Mouse (Mus musculus): ENCODE data around the gene Sorcs2. TPM values are rescaled to one million over a fixed set of nuclear protein-coding genes. Genes with fewer than 3 reads are reported as not detected.

The Sorcs2 gene
- total and polyA plus RNA-seq, 3 experiments, result 0.42 to 1.6 (median 0.46) TPM

- dilution Hi-C loops (cut with MboI; ENCODE audit: extremely low pct_ligation_motif_present, extremely low pct_unique_long_range_greater_than_20kb, low sequenced_read_pairs), result no loop called here
- Histone ChIP-seq H3K36me3 (replicated peaks in 1 of 2; ENCODE audit: control insufficient read depth in 1 of 2, insufficient read depth in 1 of 2, low read length in 1 of 2) (no peaks in the 10 kb centered on the region), H3K79me2 (replicated peaks; ENCODE audit: control insufficient read depth, extremely low read depth, insufficient read depth, poor library complexity, severe bottlenecking) (no peaks in the 10 kb centered on the region), H3K9ac (ENCODE audit: insufficient read depth, low read depth) (no peak overlapping the region), H3K27me3 (replicated peaks) (peaks cover 75% of the 10 kb centered on the region), H3K4me2 (ENCODE audit: insufficient read depth, low read depth, poor library complexity, severe bottlenecking) (no peak overlapping the region), H3K27ac (ENCODE audit: insufficient read depth, low read depth) (no peak overlapping the region), H3K4me1 (ENCODE audit: control insufficient read depth in 1 of 2, insufficient read depth in 2 of 2) (peaks cover 2 to 5% of the 10 kb centered on the region in 2 experiments; a peak in 1 of 4 replicates), H3K9me3 (replicated peaks; ENCODE audit: low read length) (no peaks in the 10 kb centered on the region), H3K4me3 (replicated peaks in 1 of 3; ENCODE audit: low read depth in 2 of 3, low read length in 2 of 3, poor library complexity in 1 of 3) (no peak overlapping the region)
- in situ Hi-C loops (cut with MboI; ENCODE audit: low pct_ligation_motif_present, low pct_unique_long_range_greater_than_20kb, low sequenced_read_pairs), result loop anchor here (10.0 kb wide), 1 partner anchor 189 kb away; no protein-coding TSS in a partner anchor
- peak; percentile 49 for DNase-seq (ENCODE audit: extremely low read depth)
- no peak for TF ChIP-seq ZNF384 (IDR thresholded peaks at IDR 0.05; ENCODE audit: low read depth, low read length)
- TF ChIP-seq ZC3H11A (IDR thresholded peaks at IDR 0.05; ENCODE audit: low read depth, low read length), result peak; percentile 71
- peak; percentile 81 for TF ChIP-seq RAD21 (IDR thresholded peaks at IDR 0.05; ENCODE audit: low read depth, low read length)
- TF ChIP-seq JUND (conservative IDR thresholded peaks at IDR 0.05; ENCODE audit: low read depth, low read length), result no peak
- peak; percentile 53 to 86 for TF ChIP-seq CTCF (conservative IDR thresholded peaks at IDR 0.05 in 1 of 2, IDR thresholded peaks at IDR 0.05 in 1 of 2; ENCODE audit: low read depth in 2 of 2, low read length in 2 of 2)
- TF ChIP-seq SMC3 (IDR thresholded peaks at IDR 0.05; ENCODE audit: low read depth, low read length), result peak; percentile 95
Measured at GRCm38 (mm10) chr5:36223787-36224186, 174.2 kb downstream of the Sorcs2 start.

DNA sequence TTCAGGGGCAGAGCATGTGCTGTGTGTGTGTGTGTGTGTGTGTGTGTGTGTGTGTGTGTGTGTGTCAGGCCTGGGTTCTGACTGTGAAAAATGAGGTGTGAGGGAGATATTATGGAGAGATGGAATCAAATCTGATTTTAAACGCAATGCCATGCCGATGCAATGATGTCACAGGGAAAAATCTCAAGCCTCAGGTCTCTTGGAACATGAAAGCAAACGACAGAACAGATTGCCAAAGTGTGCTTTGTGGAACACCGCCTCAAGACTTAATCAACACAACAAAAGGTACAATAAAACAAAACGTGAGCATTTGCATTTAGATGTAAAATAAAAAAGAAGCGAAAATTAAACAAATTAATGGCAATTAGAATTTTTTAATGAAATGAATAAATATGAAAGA lies 177.3 kb downstream of the Sorcs2 start:
- H3K4me2 ChIP-seq (ENCODE audit: insufficient read depth, low read depth, poor library complexity, severe bottlenecking), result no peak overlapping the region
- no peak overlapping the region for H3K4me3 ChIP-seq (replicated peaks in 1 of 3; ENCODE audit: low read depth in 2 of 3, low read length in 2 of 3, poor library complexity in 1 of 3)
- no peaks in the 10 kb centered on the region for H3K79me2 ChIP-seq (replicated peaks; ENCODE audit: control insufficient read depth, extremely low read depth, insufficient read depth, poor library complexity, severe bottlenecking)
- H3K27me3 ChIP-seq (replicated peaks), result peaks cover 65% of the 10 kb centered on the region
- no peaks in the 10 kb centered on the region for H3K36me3 ChIP-seq (replicated peaks in 1 of 2; ENCODE audit: control insufficient read depth in 1 of 2, insufficient read depth in 1 of 2, low read length in 1 of 2)
- H3K4me1 ChIP-seq (ENCODE audit: control insufficient read depth in 1 of 2, insufficient read depth in 2 of 2), result no peaks in the 10 kb centered on the region
- H3K27ac ChIP-seq (ENCODE audit: insufficient read depth, low read depth), result no peak overlapping the region
- peaks cover 5% of the 10 kb centered on the region for H3K9me3 ChIP-seq (replicated peaks; ENCODE audit: low read length)
- dilution Hi-C loops (cut with MboI; ENCODE audit: extremely low pct_ligation_motif_present, extremely low pct_unique_long_range_greater_than_20kb, low sequenced_read_pairs), result no loop called here
- no peak overlapping the region for H3K9ac ChIP-seq (ENCODE audit: insufficient read depth, low read depth)
- TF ChIP-seq MAZ (IDR thresholded peaks at IDR 0.05; ENCODE audit: low read depth, low read length), result no peak
- TF ChIP-seq MXI1 (IDR thresholded peaks at IDR 0.05; ENCODE audit: low read depth, low read length), result no peak
- no peak for TF ChIP-seq ETS1 (conservative IDR thresholded peaks at IDR 0.05; ENCODE audit: low read depth, low read length)
- TF ChIP-seq JUN (IDR thresholded peaks at IDR 0.05; ENCODE audit: insufficient read depth, low read depth, low read length), result no peak
- no peak for TF ChIP-seq TBP (conservative IDR thresholded peaks at IDR 0.05; ENCODE audit: low read depth, low read length)
- no peak for DNase-seq (ENCODE audit: extremely low read depth)
- in situ Hi-C loops (cut with MboI; ENCODE audit: low pct_ligation_motif_present, low pct_unique_long_range_greater_than_20kb, low sequenced_read_pairs), result loop anchor here (10.0 kb wide), 1 partner anchor 186 kb away; no protein-coding TSS in a partner anchor

DNA sequence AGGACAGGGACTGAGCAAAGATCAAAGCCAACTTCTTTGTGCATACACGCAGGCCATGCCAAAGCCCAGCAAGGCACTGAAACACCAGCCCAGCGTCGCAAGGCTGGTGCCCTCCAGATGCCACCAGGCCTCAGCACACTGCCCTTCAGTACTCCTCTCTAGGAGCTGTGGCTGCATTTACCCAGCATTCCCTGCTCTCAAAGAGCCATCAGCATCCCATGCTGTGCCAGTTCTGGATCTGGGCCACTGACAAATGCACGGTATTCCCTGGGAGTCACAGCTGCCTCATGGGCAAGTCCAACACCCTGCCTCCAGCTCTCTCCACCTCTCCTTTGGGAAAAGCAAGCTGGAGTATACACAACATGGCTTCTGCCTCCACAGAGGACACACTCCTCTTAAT lies 177.8 kb downstream of the Sorcs2 start:
- TF ChIP-seq JUND (conservative IDR thresholded peaks at IDR 0.05; ENCODE audit: low read depth, low read length) (no peak), ELF1 (IDR thresholded peaks at IDR 0.05; ENCODE audit: low read depth, low read length) (no peak), USF2 (conservative IDR thresholded peaks at IDR 0.05; ENCODE audit: low read depth, low read length) (no peak), GABPA (IDR thresholded peaks at IDR 0.05; ENCODE audit: insufficient replicate concordance, low read depth, low read length) (no peak), RAD21 (IDR thresholded peaks at IDR 0.05; ENCODE audit: low read depth, low read length) (no peak), CHD1 (IDR thresholded peaks at IDR 0.05; ENCODE audit: low read depth, low read length) (no peak)
- Histone ChIP-seq H3K79me2 (replicated peaks; ENCODE audit: control insufficient read depth, extremely low read depth, insufficient read depth, poor library complexity, severe bottlenecking) (no peaks in the 10 kb centered on the region), H3K9ac (ENCODE audit: insufficient read depth, low read depth) (no peak overlapping the region), H3K4me3 (replicated peaks in 1 of 3; ENCODE audit: low read depth in 2 of 3, low read length in 2 of 3, poor library complexity in 1 of 3) (no peak overlapping the region), H3K9me3 (replicated peaks; ENCODE audit: low read length) (peaks cover 5% of the 10 kb centered on the region), H3K4me1 (ENCODE audit: control insufficient read depth in 1 of 2, insufficient read depth in 2 of 2) (no peaks in the 10 kb centered on the region), H3K36me3 (replicated peaks in 1 of 2; ENCODE audit: control insufficient read depth in 1 of 2, insufficient read depth in 1 of 2, low read length in 1 of 2) (no peaks in the 10 kb centered on the region), H3K27ac (ENCODE audit: insufficient read depth, low read depth) (no peak overlapping the region), H3K27me3 (replicated peaks) (peaks cover 65% of the 10 kb centered on the region), H3K4me2 (ENCODE audit: insufficient read depth, low read depth, poor library complexity, severe bottlenecking) (no peak overlapping the region)
- no peak for DNase-seq (ENCODE audit: extremely low read depth)
- dilution Hi-C loops (cut with MboI; ENCODE audit: extremely low pct_ligation_motif_present, extremely low pct_unique_long_range_greater_than_20kb, low sequenced_read_pairs), result no loop called here
- in situ Hi-C loops (cut with MboI; ENCODE audit: low pct_ligation_motif_present, low pct_unique_long_range_greater_than_20kb, low sequenced_read_pairs), result loop anchor here (10.0 kb wide), 1 partner anchor 185 kb away; no protein-coding TSS in a partner anchor

Data from CH12.LX (cell line).